Mouse (Mus musculus) liver, embryonic 14.5 days (tissue): ENCODE results near the gene Adra1b. TPM values are rescaled to one million over a fixed set of nuclear protein-coding genes. Genes with fewer than 3 reads are reported as not detected.

ENCODE experiments used
- ATAC-seq: fragments of 200-750 bp; cut with Nextera tagmentation; 2 replicates; pipeline ENCODE4 v1.8.0; 2017; ENCODE audit warnings: moderate number of reproducible peaks, mild to moderate bottlenecking, moderate library complexity; ENCODE audit not compliant: insufficient read depth
- DNase-seq, 3 experiments: peaks; one replicate each; pipeline ENCODE4 v3.0.0-alpha.2; 2012 to 2013; ENCODE audit warnings: low read depth in 3 of 3, low spot score in 3 of 3
- H3K27ac ChIP-seq: fragments of 300-500 bp; sonication (generic); 2 replicates; pipeline ENCODE4 v1.5.1; 2014; ENCODE audit warnings: moderate library complexity, mild to moderate bottlenecking, control low read depth, inconsistent platforms
- H3K27me3 ChIP-seq: fragments of 300-500 bp; sonication (generic); 2 replicates; pipeline ENCODE4 v1.6.1; 2014; ENCODE audit warnings: mild to moderate bottlenecking, low read length, moderate library complexity; ENCODE audit not compliant: control insufficient read depth, insufficient read depth
- H3K36me3 ChIP-seq: fragments of 300-500 bp; sonication (generic); replicated peaks from 2 replicates; pipeline ENCODE4 v1.6.1; 2014; ENCODE audit warnings: low read depth; ENCODE audit not compliant: control insufficient read depth, insufficient read depth
- H3K4me1 ChIP-seq, 2 experiments: fragments of 200-500 bp in 1 of 2; fragments of 300-500 bp in 1 of 2; sonication (generic) in 1 of 2; replicated peaks; 2 replicates each; pipeline ENCODE4 v1.6.1; 2012 to 2014; ENCODE audit warnings: antibody characterized with exemption in 1 of 2, inconsistent platforms in 1 of 2, low read length in 1 of 2; ENCODE audit not compliant: control insufficient read depth in 2 of 2, insufficient read depth in 2 of 2
- H3K4me2 ChIP-seq: fragments of 300-500 bp; sonication (generic); 2 replicates; pipeline ENCODE4 v1.6.1; 2014; ENCODE audit warnings: low read depth, mild to moderate bottlenecking, control low read depth, moderate library complexity
- H3K4me3 ChIP-seq, 2 experiments: fragments of 200-500 bp in 1 of 2; fragments of 300-500 bp in 1 of 2; sonication (generic) in 1 of 2; 2 replicates each; pipeline ENCODE4 v1.5.1; 2012 to 2014; ENCODE audit warnings: low read depth in 2 of 2, low read length in 2 of 2, mild to moderate bottlenecking in 2 of 2, control low read depth in 1 of 2, inconsistent platforms in 1 of 2, moderate library complexity in 1 of 2; ENCODE audit not compliant: insufficient read depth in 1 of 2
- H3K9ac ChIP-seq: fragments of 300-500 bp; sonication (generic); replicated peaks from 2 replicates; pipeline ENCODE4 v1.6.1; 2014; ENCODE audit warnings: mild to moderate bottlenecking, control low read depth, moderate library complexity
- H3K9me3 ChIP-seq: fragments of 300-500 bp; sonication (generic); 2 replicates; pipeline ENCODE4 v1.6.1; 2016; ENCODE audit warnings: low read length, mixed read lengths; ENCODE audit not compliant: control insufficient read depth
- CTCF ChIP-seq: IDR thresholded peaks from 2 replicates; pipeline ENCODE4 v1.5.1; 2016; ENCODE audit warnings: antibody characterized with exemption, low read depth, control low read depth
- EP300 ChIP-seq: IDR thresholded peaks from 2 replicates; pipeline ENCODE4 v1.6.1; 2016; ENCODE audit warnings: antibody characterized with exemption, low read depth
- WGBS: fragments of 180-500 bp; shearing (Covaris S2); extraction: QIAGEN DNeasy Blood & Tissue Kit; methylation state at CpG from one replicate; pipeline ENCODE4 v1.1.7; 2014; ENCODE audit not compliant: insufficient replicate concordance; 5-methylcytosine and 5-hydroxymethylcytosine counted together
- polyA plus RNA-seq, 2 experiments: library from polyadenylated mRNA; depleted of rRNA in 1 of 2; stranded (reverse) in 1 of 2; unstranded in 1 of 2; fragments of >200 nt; fragmentation: Nextera tagmentation in 1 of 2; extraction: Ambion mirVana in 1 of 2; gene quantifications; 2 replicates each; pipeline versions ENCODE4 v1.2.1 to v1.2.3; 2012 to 2014

The Adra1b gene
- polyA plus RNA-seq, 2 experiments, result 1.7 to 8.3 TPM

DNA sequence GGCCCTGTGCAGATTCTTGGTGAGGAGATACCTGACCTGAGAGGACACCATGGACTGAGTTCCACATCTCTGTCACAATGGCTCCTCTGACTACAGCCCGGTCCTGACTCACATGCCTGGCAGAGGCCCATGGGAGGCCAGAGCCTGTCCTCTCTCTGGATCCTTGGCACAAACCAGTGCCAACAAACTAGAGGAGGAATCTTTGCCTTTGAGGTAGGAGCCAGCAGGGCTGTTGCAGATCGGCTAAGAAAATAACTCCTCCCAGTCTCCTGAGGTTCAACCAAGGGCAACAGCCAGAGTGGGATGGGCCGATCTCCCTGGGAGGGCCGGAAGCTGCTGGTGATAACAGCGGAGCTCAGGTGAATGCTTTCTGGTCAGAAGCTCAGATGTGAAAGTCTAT, 28.2 kb upstream of the Adra1b start:
- no peak overlapping the region for H3K27ac ChIP-seq
- DNase-seq (no peak), ATAC-seq (no peak)
- no peak overlapping the region for H3K4me2 ChIP-seq
- TF ChIP-seq CTCF (no peak), EP300 (no peak)
- WGBS, result 34% methylated on average over 5 of the region's 5 CpGs
- H3K9me3 ChIP-seq, result no peaks in the 10 kb centered on the region
- H3K27me3 ChIP-seq, result no peaks in the 10 kb centered on the region
- peaks cover 0 to 2% of the 10 kb centered on the region in 2 experiments; a peak in 1 of 4 replicates for H3K4me1 ChIP-seq
- no peak overlapping the region for H3K4me3 ChIP-seq
- H3K9ac ChIP-seq, result no peak overlapping the region
- no peaks in the 10 kb centered on the region for H3K36me3 ChIP-seq

DNA sequence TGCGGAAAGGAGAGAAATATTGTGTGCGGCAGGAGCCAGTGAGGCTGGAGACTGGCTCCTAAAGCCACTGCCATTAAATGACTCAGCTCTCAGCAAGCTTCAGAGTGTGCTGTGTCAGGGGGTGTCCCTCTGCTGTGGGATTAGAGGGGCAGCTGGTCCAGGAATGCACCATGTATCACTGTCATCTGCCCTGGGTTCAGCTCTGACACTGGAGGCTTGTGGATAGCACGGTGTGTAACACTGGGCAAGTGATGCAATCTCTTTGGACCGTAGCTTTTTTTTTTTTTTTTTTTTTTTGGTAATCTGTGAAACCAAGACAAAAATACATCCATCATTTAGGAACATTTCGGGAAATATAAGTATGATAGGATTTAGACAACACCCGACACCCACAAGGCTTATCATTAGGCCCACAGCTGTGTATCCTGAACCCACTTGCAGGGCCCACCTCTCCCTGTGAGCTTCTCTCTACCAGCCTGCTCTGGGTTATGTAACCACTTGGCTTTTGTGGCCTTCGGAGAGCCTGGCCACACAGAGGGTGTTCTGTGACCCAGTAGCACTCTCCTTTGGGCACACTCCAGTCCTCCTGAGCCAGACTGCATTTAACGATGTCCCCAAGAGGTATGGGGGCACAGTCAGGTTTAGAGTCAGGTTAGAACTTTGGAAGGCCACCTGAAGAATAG, 26.3 kb upstream of the Adra1b start:
- no peak for ATAC-seq
- Histone ChIP-seq H3K4me2 (no peak overlapping the region), H3K27me3 (no peaks in the 10 kb centered on the region), H3K9ac (no peak overlapping the region), H3K36me3 (no peaks in the 10 kb centered on the region), H3K27ac (no peak overlapping the region), H3K4me1 (peaks cover 0 to 2% of the 10 kb centered on the region in 2 experiments; a peak in 1 of 4 replicates), H3K9me3 (no peaks in the 10 kb centered on the region), H3K4me3 (no peak overlapping the region)
- TF ChIP-seq CTCF (no peak), EP300 (no peak)
- 54% methylated on average over 8 of the region's 8 CpGs for WGBS
- DNase-seq, result no peak

DNA sequence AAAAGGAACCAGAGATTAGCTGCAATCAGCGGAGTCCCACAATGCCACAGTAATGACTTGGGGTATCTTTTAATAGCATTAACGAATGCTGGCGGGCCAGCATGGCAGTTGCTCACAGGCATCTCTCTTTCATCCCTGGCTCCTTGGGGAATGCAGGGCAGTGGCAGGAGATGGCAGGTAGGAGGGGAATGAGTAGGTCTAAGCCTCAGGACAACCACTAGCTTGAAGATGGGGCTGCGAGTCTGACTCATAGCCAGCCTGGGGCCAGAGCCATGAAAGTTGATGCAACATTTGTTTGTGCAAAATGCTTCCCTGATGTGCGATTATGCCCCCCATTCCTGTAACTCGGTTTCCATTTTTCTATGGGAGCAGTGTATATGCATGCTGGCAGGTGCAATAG, 25.2 kb upstream of the Adra1b start:
- Histone ChIP-seq H3K4me2 (no peak overlapping the region), H3K9me3 (no peaks in the 10 kb centered on the region), H3K4me3 (no peak overlapping the region), H3K27me3 (no peaks in the 10 kb centered on the region), H3K4me1 (peaks cover 0 to 2% of the 10 kb centered on the region in 2 experiments; a peak in 1 of 4 replicates), H3K9ac (no peak overlapping the region), H3K27ac (no peak overlapping the region), H3K36me3 (no peaks in the 10 kb centered on the region)
- DNase-seq (no peak), ATAC-seq (no peak)
- 48% methylated on average over 6 of the region's 6 CpGs for WGBS
- no peak for TF ChIP-seq EP300
- TF ChIP-seq CTCF, result no peak

DNA sequence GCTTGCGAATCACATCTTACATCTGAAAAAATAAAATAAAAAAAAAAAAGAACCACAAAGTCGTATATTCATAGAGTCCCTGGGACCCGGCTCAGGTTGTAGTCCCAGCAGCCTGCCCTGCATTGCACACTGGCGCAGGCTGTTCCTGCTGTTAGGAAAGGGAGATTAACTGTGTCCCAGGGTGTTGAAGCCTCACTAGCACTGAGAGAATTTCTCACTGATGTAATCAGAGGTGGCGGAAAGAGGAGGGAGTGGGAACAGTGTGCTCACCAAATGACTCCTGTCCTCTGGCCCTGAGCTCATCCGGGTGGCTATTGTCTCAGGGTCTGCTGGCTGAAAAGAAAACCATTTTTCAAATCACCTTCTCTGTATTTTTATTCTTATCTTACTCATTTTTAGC, 24.6 kb upstream of the Adra1b start:
- Histone ChIP-seq H3K9ac (no peak overlapping the region), H3K4me3 (no peak overlapping the region), H3K27me3 (no peaks in the 10 kb centered on the region), H3K4me1 (peaks cover 0 to 2% of the 10 kb centered on the region in 2 experiments; a peak in 1 of 4 replicates), H3K9me3 (no peaks in the 10 kb centered on the region), H3K27ac (no peak overlapping the region), H3K4me2 (no peak overlapping the region), H3K36me3 (no peaks in the 10 kb centered on the region)
- DNase-seq, result no peak
- no peak for ATAC-seq
- 32% methylated on average over 6 of the region's 6 CpGs for WGBS
- TF ChIP-seq EP300, result no peak
- no peak for TF ChIP-seq CTCF

DNA sequence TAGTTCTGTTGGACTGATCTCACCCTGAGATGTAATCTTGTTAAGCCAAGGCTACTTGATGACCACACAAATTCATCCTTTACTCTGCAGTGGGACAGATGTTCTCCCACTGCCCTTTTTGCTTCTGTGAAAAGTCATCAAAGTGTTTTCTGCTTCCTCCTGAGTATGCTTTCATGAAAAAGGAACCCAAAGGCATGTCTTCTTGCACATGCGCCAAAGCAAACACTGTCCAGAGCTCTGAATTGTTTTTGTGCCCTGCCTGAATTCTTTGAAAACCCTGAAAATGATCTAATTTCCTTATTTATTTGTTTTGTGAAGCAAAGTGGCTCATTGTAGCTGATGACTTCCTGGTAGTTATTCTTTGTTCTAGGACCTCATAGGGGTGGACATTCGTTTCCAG, 20.7 kb upstream of the Adra1b start:
- Histone ChIP-seq H3K9ac (no peak overlapping the region), H3K36me3 (no peaks in the 10 kb centered on the region), H3K4me1 (no peaks in the 10 kb centered on the region), H3K27me3 (no peaks in the 10 kb centered on the region), H3K9me3 (no peaks in the 10 kb centered on the region), H3K4me2 (no peak overlapping the region), H3K27ac (no peak overlapping the region), H3K4me3 (no peak overlapping the region)
- 41% methylated on average over 2 of the region's 2 CpGs for WGBS
- no peak for DNase-seq
- ATAC-seq, result no peak
- TF ChIP-seq EP300, result no peak
- TF ChIP-seq CTCF, result no peak
